Mouse (Mus musculus): ENCODE measurements around the gene Enho.

Gene Enho

DNA sequence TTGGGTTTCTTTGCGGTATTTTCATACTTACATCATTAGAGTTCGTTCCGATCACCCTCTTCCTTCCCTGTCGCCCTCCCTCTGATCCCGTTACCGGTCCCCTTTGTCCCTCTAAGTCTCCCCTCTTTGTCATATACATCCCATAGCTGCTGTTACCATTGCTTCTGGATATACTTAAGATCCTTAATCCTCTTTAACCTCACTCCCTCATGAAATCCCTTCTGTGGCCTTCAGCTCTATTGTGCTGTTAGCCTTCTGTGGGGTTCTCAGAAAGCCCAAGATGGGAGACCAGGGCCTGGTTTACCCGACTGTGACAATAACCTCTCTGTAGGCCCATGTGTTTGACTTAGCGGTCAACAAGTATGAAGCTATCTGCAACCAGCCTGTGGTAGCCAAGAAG is 5.5 kb downstream of the Enho start:
- in situ Hi-C loops (cut with MboI, MseI) = no loop called here

DNA sequence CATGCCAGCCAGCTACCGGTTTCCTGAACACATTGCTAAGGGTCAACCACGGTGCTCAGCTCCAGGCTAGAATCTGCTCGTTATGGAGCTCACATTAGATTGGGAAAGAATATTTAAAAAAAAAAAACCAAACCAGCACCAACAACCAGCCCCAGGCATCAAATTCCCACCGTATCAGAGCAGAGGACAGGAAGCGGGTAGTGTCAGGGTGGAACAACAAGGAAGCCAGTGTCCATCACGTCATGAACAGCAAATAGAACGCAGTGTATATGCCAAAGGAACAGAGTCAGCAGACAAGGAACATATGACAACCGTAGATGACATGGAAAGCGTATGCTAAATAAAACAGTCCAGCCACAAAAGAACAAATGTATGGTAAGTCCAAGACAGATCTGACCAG is 7.1 kb downstream of the Enho start:
- in situ Hi-C loops (cut with MboI, MseI) = no loop called here

DNA sequence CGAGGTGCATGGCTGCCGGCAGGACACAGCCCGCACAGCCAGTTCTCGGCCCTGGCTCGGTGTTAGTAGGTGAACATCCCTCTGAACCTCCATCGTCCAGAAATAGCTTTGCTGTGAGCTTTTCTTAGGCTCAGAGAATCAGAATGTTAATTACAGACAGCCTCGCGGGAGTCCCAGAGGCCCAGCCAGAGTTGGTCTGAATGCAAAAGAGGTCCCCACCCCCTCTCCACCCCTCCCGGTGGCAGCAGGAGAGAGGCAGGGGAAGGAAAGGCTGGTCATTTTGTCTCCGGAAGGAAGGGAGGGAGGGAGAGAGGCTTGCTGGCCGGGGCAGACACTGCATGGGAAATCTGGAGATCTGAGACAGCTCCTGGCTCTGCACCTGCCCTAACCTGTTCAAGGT is 8.7 kb downstream of the Enho start:
- in situ Hi-C loops (cut with MboI, MseI) = no loop called here

DNA sequence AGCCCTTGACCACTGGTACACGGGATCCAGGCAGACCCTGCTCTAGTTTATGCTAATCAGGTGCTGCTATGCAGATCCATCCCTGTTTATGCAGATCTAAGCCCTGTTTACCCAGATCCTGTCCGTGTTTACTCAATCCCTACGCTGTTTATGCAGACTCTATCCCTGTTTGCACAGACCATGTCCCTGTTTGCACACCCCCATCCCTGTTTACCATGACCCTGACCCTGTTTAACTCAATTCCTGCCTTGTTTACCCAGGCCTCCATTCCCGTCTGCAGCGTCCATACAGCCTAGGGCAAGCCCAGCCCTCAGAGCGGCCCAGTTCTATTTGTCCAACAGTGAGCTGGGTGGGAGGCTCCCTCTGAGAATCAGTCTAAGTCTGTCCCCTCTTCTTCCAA is 9.9 kb downstream of the Enho start:
- in situ Hi-C loops (cut with MboI, MseI) = no loop called here

DNA sequence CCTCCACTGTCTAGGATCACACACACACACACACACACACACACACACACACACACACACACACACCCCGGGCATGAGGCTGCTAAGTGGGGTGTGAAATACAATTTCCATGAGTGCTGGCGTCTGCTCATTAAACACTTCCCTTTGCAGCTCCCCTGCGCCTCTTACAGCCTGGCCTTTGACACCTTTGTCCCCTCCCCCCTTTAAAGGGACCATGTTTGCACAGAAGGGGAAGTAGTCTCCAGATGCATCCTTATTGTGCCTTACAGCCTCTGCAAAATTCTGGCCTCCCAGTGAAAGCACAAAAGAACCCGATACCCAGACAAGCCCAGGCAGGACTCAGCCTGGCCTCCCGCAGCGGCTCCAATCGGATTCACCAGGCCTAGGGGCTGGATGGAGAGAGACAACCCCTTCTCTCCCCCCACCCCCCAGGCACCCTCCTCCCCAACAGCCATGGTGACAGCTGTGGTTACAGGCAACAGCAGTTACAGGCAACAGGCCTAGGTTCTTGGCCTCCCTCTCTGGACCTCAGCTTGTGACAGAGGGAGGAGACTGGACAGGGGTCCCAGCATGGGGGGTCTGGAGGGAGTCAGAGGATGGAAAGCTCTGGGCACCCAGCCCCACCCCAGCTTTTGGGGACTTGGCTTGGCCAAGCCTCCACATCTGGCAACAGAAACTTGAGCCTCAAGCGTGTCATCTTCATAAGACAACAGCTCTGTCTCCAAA is 11.8 kb downstream of the Enho start:
- in situ Hi-C loops (cut with MboI, MseI) = no loop called here

DNA sequence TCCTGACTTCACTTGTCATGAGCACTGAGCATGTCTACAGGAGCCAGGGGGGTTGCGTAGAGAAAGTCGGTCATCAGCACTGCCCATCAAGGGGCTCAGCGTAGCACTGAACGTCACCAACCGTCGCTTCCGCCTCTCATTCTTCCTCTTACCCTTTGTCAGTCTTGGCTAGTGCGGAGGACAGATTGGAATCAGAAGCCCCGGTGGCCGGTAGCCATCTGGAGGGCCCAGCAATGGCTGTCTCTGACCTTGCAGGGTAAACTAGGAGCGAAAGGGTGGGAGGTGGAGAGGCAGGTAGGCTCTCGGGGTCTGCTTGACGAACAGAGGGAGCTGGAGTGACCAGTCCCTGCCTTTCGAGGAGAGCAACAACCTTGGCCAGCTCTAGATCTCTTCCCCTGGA is 18.1 kb downstream of the Enho start:
- in situ Hi-C loops (cut with MboI, MseI) = no loop called here

DNA sequence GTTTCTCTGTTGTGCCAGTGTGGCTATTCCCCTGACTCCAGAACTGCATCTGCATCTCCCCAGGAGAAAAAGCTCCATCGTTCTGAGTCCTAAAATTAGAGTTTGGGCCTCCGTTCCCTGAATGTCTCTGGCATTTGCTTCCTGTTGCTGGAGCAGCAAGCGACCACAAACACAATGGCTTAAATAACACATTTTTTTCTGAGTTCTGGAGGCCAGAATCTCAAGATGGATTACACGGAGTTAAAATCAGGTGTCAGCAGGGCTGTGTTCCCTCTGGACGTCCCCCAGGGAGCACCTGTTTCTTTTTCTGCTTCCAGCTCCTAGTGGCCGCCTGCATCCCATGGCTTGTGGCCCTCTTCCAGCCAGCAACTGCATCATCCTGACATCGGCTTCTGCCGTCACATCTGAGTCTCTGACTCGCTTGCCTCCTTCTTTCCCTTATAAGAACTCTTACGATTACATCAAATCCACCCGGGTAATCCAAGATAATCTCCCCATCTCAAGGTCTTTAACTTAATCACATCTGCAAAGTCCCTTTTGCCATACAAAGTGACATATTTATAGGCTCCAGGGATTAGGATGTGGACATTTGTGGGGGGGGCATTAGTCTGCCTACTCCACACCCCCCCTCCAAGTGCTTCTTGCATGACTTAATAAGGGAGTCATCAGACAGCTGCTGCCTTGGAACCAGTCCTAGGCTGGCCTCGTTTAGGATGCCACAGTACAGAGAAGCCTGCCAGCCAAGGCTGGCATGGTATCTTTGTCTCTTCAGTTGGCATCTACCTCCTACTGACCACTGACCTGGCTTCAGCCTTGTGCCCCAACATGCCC is 21.0 kb downstream of the Enho start:
- in situ Hi-C loops (cut with MboI, MseI) = loop anchor here in 1 of 2 experiments (5.0 kb wide), 1 partner anchor 62 kb away; no protein-coding TSS in a partner anchor

DNA sequence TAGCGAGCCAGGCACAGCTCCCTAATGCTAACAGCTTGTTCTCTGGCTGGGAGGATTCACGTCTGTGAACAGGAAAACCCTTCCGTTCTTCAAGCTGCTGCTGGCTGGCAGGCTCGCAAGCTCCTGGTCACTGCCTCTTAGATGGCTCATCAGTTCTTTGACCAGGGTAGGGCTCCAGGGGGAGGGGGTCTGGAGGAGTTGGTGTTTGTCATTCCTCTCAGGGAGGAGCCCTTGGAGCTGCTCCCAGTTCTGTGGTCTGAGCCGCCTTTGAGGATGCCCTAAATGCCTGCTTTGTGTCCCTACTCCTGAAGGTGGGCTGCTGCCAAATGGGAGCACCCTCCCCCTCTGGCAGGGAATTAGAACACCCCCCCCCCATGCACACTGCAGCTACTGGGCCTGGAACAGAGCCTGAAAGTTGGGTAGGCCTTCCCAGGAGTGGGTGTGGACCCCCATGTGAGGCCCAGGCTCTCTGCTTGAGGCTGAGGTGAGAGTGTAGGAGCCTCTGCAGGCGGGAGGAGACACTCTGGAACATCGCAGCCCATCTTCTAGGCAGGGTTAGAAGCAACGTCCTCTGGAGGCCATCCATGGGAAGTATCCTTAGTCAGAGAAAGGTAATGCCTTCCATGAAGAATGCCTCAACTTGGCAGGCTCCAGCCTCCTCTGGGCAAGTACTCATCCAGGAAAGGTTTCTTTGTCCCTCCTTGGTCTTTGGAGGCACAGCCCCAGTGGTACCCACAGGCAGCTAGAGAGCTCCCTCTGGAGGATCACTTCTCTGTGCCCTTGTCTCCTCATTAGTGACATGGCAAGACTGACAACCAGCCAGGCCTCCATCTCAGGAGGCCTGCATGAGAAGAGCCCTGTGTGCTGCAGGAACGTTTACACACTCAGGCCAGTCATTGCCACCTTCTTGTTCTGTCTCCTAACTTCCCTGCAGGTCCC is 24.2 kb downstream of the Enho start:
- in situ Hi-C loops (cut with MboI, MseI) = loop anchor here in 1 of 2 experiments (5.0 kb wide), 1 partner anchor 59 kb away; no protein-coding TSS in a partner anchor

DNA sequence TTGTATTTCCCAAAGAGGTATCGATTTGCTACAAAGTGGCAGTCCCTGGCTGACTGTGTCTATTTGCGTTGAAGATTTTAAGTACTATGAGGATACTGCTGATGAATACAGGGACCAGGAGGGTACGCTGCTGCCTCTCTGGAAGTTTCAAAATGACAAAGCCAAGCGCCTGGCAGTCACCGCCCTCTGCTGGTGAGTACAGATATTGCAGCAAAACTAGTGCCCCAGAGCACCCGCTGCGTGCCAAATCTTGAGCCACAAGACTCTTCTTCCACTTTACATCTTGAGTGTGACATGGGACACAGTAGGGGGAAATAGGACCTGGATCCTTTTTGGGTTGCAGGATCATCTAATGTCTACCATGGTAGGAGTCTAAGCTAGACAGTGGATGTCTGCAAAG is 26.0 kb downstream of the Enho start:
- in situ Hi-C loops (cut with MboI, MseI) = no loop called here

DNA sequence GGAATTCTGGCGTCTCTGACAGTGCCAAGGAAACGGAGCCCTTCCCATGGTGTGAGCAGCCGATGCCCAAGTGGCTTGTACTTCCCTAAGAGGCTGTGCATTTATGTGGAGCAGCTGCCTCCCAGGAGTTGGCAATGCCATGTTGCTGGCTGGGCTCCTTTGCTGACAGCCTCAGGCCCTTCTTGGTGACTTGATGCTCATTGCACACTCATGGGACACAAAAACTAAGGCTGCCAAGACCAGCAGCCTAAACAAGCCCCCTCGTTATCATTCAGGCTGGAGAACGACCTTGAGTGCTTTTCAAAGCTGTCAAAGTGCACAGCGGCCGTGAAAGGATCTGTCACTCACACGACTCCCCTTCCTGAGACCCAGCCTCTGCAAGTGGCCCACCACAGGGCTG is 28.0 kb downstream of the Enho start:
- in situ Hi-C loops (cut with MboI, MseI) = no loop called here

DNA sequence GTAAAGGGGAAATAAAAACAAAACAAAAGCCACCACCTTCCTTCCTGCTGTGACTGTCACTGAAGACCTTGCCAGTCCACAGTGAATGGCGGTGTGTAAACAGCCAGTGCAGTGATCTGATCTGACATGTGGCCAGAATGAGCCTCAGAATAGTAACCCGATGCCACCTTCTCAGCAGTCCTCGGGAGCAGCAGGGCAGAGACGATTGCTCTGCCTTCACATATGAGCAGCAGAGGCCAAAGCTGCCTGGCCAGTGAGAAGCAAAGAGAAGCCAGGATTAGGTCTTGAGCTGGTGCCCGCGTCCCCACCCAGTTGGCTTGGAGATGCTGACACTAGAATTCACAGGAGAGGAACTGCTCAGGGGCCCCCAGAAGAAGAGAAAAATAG is 29.5 kb downstream of the Enho start:
- in situ Hi-C loops (cut with MboI, MseI) = no loop called here

DNA sequence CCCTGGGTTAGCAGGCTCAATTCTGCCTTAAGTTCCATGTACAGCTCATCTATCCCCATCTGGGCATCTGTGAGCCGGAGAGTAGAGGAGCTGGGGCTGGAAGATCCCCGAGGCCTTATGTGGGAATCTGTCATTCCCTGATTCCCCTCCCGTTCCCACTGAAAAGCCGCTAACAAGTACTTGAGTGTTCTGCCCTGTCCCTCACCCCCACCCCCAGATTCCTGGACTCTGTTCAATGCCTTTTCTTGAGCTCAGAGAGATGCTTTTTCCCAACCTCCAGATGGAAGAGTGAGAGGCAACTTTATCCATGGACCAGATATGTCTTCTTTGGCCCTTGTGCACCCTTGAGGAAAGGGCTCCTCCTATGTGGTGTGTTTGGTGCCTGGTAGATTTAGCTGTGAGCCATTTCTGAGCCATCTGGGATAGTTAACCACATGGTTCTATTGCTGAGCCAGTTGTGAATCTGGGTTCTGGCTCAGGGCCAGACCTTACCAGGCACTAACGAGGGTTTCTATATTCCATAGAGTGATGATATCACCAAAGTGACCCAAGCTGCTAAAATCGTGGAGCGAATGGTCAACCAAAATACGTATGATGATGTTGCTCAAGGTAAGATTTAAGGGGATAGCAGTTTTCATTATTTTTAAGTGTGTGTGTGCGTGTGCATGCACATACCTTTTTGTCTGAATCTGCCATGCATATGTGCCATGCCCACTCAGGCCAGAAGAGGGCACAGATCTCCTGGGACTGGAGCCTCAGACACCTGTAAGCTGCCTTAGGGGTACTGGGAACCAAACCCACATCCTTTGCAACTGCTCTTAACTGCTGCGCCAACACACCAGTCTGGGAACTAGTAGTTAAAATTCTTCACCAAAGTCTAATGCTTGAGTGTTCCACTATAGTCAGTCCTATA is 30.2 kb downstream of the Enho start:
- in situ Hi-C loops (cut with MboI, MseI) = no loop called here

DNA sequence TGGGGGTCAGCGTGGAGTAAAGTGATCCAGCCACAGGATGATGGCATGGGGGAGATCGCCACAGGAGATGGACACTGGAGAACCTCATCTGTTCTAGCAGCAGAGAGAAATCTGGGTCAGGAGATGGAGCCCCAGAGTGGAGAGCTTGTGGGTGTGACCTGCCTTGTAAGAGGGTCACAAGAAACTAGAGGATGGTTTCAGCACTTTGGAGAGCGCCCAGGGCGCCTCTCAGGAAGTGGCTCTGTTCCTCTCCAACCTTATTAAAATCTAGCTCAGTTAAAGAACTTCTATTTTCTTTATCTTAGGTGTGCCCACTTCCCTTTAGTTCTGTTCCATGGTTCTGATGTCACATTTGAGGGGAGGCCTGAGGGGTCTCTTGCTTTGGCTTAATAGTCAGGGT is 33.3 kb downstream of the Enho start:
- in situ Hi-C loops (cut with MboI, MseI) = no loop called here

DNA sequence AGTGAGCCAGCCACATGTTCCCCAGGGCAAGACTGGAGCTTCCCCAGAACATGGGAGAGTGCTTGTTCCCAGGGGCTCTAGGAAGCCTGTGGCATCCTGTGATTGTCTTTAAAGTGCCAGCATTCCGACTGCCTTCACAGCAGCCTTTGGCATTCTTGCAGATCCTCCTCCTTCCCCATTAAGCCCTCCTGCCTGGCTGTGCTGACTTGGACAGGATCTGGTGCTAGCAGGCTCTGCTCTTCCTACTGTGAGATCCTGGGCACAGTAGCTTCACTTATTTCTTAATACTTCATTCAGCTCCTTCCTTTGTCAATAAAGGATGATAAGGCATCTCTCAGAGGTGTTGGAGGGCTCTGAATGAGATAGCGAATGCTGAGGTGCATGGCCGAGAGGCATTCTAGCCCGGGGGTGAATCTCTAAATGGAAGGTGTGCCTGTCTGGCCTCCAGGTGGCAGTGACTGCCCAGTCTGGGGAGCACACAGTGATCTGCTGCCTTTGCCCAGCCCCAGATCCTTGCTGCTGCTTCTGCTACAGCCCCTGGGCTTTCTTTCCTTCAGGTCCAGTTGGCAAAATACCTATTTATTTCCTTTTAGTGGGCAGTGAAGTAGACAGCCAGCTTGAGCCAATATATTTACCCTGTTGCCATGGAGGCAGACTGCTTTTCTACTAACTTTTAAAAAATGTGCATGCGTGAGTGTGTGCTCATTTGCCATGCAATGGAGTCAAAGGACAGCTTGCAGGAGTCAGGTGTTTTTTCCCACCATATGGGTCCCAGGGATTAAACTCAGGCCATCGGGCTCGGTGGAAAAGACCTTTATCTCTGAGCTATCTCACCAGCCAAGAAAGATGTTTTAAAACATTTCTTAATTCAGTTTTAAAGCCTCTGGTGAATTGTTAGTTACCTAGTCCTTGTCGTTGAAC is 35.4 kb downstream of the Enho start:
- in situ Hi-C loops (cut with MboI, MseI) = no loop called here

DNA sequence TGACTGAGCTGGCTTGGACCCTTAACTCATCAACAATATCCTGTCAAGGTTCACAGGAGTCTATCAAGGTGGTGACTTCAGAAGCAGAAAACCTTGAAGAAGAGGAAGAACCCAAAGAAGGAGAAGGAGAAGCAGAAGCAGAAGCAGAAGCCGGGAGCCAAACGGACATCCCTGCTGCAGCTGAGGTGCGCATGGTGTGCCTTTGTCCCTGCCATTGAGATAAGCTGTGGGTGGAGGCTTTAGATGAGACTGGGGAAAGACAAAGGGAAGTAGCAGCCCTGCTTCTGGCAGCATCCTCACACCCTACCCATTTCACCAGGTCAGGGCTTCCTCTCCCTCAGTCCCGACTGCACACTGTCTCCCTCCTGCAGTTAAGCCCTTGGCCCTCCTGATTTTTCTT is 37.3 kb downstream of the Enho start:
- in situ Hi-C loops (cut with MboI, MseI) = no loop called here

Measured in T-helper 17 cell (primary cell).